Mouse (Mus musculus): ENCODE results near the gene Nceh1.
A peak's percentile ranks its signal among the peaks of the same experiment; 100 is the strongest.

Nceh1 gene

GRCm38 (mm10) chr3:27205068-27205467, 22.3 kb downstream of the Nceh1 start:
- Histone ChIP-seq H3K36me3 (ENCODE audit: control insufficient read depth, insufficient read depth, low read length, poor library complexity, severe bottlenecking) (0 out of 2 replicates have a peak, but pooled peaks cover 1% of the 10 kb centered on the region), H3K27me3 (ENCODE audit: control insufficient read depth, insufficient read depth, low read length, poor library complexity, severe bottlenecking) (no peaks in the 10 kb centered on the region)
- DNase-seq (ENCODE audit: low read depth, low spot score) = no peak

- Histone ChIP-seq H3K36me3 (ENCODE audit: control insufficient read depth, insufficient read depth, low read length, poor library complexity, severe bottlenecking) (0 out of 2 replicates have a peak, but pooled peaks cover 1% of the 10 kb centered on the region), H3K27me3 (ENCODE audit: control insufficient read depth, insufficient read depth, low read length, poor library complexity, severe bottlenecking) (no peaks in the 10 kb centered on the region)
- no peak for DNase-seq (ENCODE audit: low read depth, low spot score)
Measured at GRCm38 (mm10) chr3:27205514-27206220, 22.9 kb downstream of the Nceh1 start.

GRCm38 (mm10) chr3:27206221-27206560, 23.4 kb downstream of the Nceh1 start:
- Histone ChIP-seq H3K27me3 (ENCODE audit: control insufficient read depth, insufficient read depth, low read length, poor library complexity, severe bottlenecking) (no peaks in the 10 kb centered on the region), H3K36me3 (ENCODE audit: control insufficient read depth, insufficient read depth, low read length, poor library complexity, severe bottlenecking) (0 out of 2 replicates have a peak, but pooled peaks cover 1% of the 10 kb centered on the region)
- no peak for DNase-seq (ENCODE audit: low read depth, low spot score)

- H3K27me3 ChIP-seq (ENCODE audit: control insufficient read depth, insufficient read depth, low read length, poor library complexity, severe bottlenecking) = no peaks in the 10 kb centered on the region
- DNase-seq (ENCODE audit: low read depth, low spot score) = no peak
- H3K36me3 ChIP-seq (ENCODE audit: control insufficient read depth, insufficient read depth, low read length, poor library complexity, severe bottlenecking) = 0 out of 2 replicates have a peak, but pooled peaks cover 1% of the 10 kb centered on the region
Measured at GRCm38 (mm10) chr3:27206577-27206976, 23.8 kb downstream of the Nceh1 start.

GRCm38 (mm10) chr3:27209707-27210106, 26.9 kb downstream of the Nceh1 start:
- DNase-seq (ENCODE audit: low read depth, low spot score) = peak; percentile 4
- Histone ChIP-seq H3K36me3 (ENCODE audit: control insufficient read depth, insufficient read depth, low read length, poor library complexity, severe bottlenecking) (0 out of 2 replicates have a peak, but pooled peaks cover 1% of the 10 kb centered on the region), H3K27me3 (ENCODE audit: control insufficient read depth, insufficient read depth, low read length, poor library complexity, severe bottlenecking) (no peaks in the 10 kb centered on the region)

- DNase-seq (ENCODE audit: low read depth, low spot score) = peak; percentile 32
- Histone ChIP-seq H3K36me3 (ENCODE audit: control insufficient read depth, insufficient read depth, low read length, poor library complexity, severe bottlenecking) (0 out of 2 replicates have a peak, but pooled peaks cover 1% of the 10 kb centered on the region), H3K27me3 (ENCODE audit: control insufficient read depth, insufficient read depth, low read length, poor library complexity, severe bottlenecking) (no peaks in the 10 kb centered on the region)
Measured at GRCm38 (mm10) chr3:27210271-27210670, 27.5 kb downstream of the Nceh1 start.

- DNase-seq (ENCODE audit: low read depth, low spot score) = no peak
- Histone ChIP-seq H3K36me3 (ENCODE audit: control insufficient read depth, insufficient read depth, low read length, poor library complexity, severe bottlenecking) (no peaks in the 10 kb centered on the region), H3K27me3 (ENCODE audit: control insufficient read depth, insufficient read depth, low read length, poor library complexity, severe bottlenecking) (no peaks in the 10 kb centered on the region)
Measured at GRCm38 (mm10) chr3:27214016-27214816, 31.5 kb downstream of the Nceh1 start.

DNA sequence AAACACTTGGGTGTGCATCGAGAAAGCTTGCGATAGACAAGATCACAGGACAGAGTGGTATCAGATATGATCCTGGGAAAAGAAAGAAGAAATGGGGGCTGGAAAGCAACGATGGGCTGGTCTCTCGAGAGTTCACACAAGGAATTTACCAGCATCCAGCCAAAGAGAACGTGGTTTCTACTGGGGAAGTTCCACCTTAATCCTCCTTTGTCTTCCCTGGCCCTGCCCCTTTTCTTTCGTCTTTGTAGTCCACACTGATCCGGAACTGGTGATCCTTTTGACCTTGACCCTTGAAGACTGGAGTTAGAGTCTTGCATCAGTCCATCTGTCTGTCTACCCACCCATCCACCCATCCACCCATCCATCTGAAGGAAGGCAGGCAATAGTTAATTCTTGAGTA, 34.6 kb downstream of the Nceh1 start:
- Histone ChIP-seq H3K36me3 (ENCODE audit: control insufficient read depth, insufficient read depth, low read length, poor library complexity, severe bottlenecking) (no peaks in the 10 kb centered on the region), H3K27me3 (ENCODE audit: control insufficient read depth, insufficient read depth, low read length, poor library complexity, severe bottlenecking) (no peaks in the 10 kb centered on the region)
- DNase-seq (ENCODE audit: low read depth, low spot score) = no peak

DNA sequence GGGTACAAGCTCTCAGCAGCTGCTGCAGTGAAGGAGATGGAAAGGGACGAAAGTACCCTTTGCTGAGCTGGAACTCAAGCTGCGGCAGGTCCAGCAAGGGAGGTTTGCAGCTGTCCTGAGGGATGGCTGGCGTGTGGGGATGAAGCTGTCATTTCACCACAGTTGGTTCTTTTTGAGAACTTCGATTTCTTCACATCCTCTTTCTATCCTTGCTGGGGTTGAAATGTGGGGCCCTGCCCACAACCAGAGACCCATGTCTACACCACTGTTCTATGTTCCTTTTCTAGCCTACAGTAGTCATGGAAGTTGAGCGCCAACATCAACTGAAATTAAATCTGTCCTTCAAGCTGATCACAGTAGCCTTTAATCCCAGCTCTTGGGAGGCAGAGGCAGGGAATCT, 35.8 kb downstream of the Nceh1 start:
- peak; percentile 7 for DNase-seq (ENCODE audit: low read depth, low spot score)

DNA sequence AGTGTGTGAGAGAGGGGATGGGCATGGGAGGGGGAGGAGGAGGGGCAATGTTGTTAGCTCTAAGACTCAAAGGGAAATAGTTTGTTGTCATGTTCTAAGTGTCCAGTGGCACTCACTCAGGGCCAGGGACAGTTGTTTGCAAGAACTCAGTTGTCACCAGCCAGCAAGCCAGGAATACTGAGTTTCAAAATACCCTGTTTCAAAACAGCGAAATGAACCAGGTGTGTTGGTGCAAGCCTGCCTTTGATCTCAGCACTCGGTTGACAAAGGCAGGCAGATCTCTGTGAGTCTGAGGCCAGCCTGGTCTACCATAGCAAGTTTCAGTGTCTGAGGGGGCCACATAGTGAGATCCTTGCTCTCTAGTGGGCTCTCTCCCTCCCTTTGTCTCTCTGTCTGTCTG, 39.3 kb downstream of the Nceh1 start:
- Histone ChIP-seq H3K27me3 (ENCODE audit: control insufficient read depth, insufficient read depth, low read length, poor library complexity, severe bottlenecking) (no peaks in the 10 kb centered on the region), H3K36me3 (ENCODE audit: control insufficient read depth, insufficient read depth, low read length, poor library complexity, severe bottlenecking) (peaks cover 1% of the 10 kb centered on the region; the same call in 1 of the 2 replicates)
- no peak for DNase-seq (ENCODE audit: low read depth, low spot score)

More for the DNA sequence above, 35.8 kb downstream of the Nceh1 start:
- Histone ChIP-seq H3K27me3 (ENCODE audit: control insufficient read depth, insufficient read depth, low read length, poor library complexity, severe bottlenecking) (no peaks in the 10 kb centered on the region), H3K36me3 (ENCODE audit: control insufficient read depth, insufficient read depth, low read length, poor library complexity, severe bottlenecking) (peaks cover 1% of the 10 kb centered on the region; the same call in 1 of the 2 replicates)

DNA sequence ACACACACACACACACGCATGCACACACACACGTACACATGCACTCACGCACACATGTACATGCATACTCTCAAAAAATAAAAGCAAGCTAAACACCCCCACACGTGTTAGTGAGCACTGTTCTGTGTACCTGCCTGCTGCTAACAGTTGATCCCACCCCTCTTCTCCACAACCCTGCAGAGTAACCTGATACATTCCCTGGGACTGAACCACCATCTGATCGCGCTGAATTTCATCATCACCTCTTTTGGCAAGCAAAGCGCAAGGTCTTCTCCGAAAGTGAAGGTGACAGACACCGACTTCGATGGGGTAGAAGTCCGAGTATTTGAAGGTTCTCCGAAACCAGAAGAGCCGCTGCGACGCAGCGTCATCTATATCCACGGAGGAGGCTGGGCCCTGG, 39.7 kb downstream of the Nceh1 start:
- no peak for DNase-seq (ENCODE audit: low read depth, low spot score)
- peaks cover 1% of the 10 kb centered on the region; the same call in 1 of the 2 replicates for H3K36me3 ChIP-seq (ENCODE audit: control insufficient read depth, insufficient read depth, low read length, poor library complexity, severe bottlenecking)
- no peaks in the 10 kb centered on the region for H3K27me3 ChIP-seq (ENCODE audit: control insufficient read depth, insufficient read depth, low read length, poor library complexity, severe bottlenecking)

GRCm38 (mm10) chr3:27227629-27228453, 45.1 kb downstream of the Nceh1 start:
- H3K36me3 ChIP-seq (ENCODE audit: control insufficient read depth, insufficient read depth, low read length, poor library complexity, severe bottlenecking) = no peaks in the 10 kb centered on the region; the same call in 1 of the 2 replicates
- DNase-seq (ENCODE audit: low read depth, low spot score) = no peak
- H3K27me3 ChIP-seq (ENCODE audit: control insufficient read depth, insufficient read depth, low read length, poor library complexity, severe bottlenecking) = no peaks in the 10 kb centered on the region

DNA sequence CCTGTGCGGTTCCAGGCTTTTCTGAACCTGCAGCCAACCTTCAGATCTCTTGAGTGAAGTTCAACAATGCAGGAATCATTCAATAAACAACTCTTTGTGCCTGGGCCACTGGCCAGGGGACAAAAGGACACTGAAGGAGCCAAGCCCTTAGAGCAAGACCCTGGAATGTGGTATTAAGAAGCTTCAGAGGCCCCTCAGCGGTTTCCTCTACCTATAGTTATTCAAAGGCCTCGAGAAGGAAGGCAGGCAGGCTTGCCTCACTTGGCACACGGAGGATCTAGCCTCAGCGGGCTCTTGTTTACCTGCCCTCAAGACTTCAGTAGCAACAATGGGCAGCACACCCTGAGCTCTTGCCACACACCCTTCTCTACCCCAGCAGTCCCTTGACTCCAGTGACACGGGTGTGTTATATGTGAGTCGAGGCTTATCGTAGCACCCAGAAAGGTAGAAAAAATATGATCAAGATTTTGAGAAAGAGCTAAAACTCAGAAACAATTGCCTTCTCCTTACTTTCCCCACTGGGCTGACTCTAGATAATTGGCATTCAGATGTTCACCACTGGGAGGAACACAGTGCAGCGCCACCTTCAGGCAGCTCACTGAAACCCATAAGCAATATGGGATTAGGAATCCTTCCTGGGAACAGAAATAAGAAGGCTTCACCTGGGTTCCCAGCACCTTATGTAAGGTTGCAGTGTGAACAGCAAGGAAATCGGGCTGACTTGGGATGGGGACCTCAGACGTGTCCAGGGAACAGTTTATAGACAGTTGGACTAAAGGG, 46.0 kb downstream of the Nceh1 start:
- H3K36me3 ChIP-seq (ENCODE audit: control insufficient read depth, insufficient read depth, low read length, poor library complexity, severe bottlenecking) = no peaks in the 10 kb centered on the region; the same call in 1 of the 2 replicates
- DNase-seq (ENCODE audit: low read depth, low spot score) = peak; percentile 32
- H3K27me3 ChIP-seq (ENCODE audit: control insufficient read depth, insufficient read depth, low read length, poor library complexity, severe bottlenecking) = no peaks in the 10 kb centered on the region

DNA sequence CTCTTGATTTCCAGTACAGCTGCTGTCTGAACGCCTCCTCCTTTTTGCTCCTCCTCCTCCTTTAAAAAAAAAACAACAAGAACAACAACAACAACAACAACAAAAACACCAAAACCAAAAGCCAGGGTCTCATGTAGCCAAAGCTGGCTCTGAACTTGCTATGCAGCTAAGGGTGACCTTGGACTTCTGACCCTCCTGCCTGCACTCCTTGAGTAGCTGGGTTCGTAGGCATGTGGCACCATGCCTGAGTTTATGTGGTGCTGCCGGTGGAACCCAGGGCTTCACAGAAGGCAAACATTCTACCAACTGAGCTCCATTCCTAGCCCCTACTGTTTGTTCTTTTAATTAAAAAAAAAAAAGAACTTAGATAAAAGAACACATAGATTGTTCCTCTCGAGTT, 50.6 kb downstream of the Nceh1 start:
- DNase-seq (ENCODE audit: low read depth, low spot score) = no peak
- H3K36me3 ChIP-seq (ENCODE audit: control insufficient read depth, insufficient read depth, low read length, poor library complexity, severe bottlenecking) = no peaks in the 10 kb centered on the region; the same call in 1 of the 2 replicates
- no peaks in the 10 kb centered on the region for H3K27me3 ChIP-seq (ENCODE audit: control insufficient read depth, insufficient read depth, low read length, poor library complexity, severe bottlenecking)

All from splenic B cell, adult 2 months (primary cell).